Mouse (Mus musculus) liver, adult 2 months (tissue): ENCODE measurements at regions not wholly inside any gene's neighbourhood (a gene's known extent, or its start where the extent isn't known, plus 50 kb on each side); places are given as distances from the start of the nearest gene placed in this dataset.

Experiments used
- DNase-seq: peaks from one replicate; pipeline ENCODE4 v3.0.0-alpha.2; 2011; ENCODE audit warnings: low read depth, low spot score; ENCODE audit errors: extremely low read depth
- H3K27ac ChIP-seq: fragments of 200-500 bp; replicated peaks from 2 replicates; pipeline ENCODE4 v1.5.1; 2012; ENCODE audit warnings: low read depth, mild to moderate bottlenecking, control low read depth, inconsistent platforms, low read length; ENCODE audit not compliant: insufficient read depth
- H3K27me3 ChIP-seq: fragments of 200-500 bp; 2 replicates; pipeline ENCODE4 v1.6.1; 2012; ENCODE audit warnings: mild to moderate bottlenecking, moderate library complexity, low read length, inconsistent platforms; ENCODE audit not compliant: control insufficient read depth, insufficient read depth
- H3K36me3 ChIP-seq: fragments of 200-500 bp; 2 replicates; pipeline ENCODE4 v1.6.1; 2012; ENCODE audit warnings: low read length, inconsistent platforms; ENCODE audit not compliant: control insufficient read depth, insufficient read depth
- H3K4me1 ChIP-seq: fragments of 200-500 bp; 2 replicates; pipeline ENCODE4 v1.6.1; 2011; ENCODE audit warnings: low read length; ENCODE audit not compliant: control insufficient read depth, insufficient read depth
- H3K4me3 ChIP-seq: fragments of 200-500 bp; 2 replicates; pipeline ENCODE4 v1.5.1; 2011; ENCODE audit warnings: low read depth, mild to moderate bottlenecking, control low read depth, low read length, moderate library complexity; ENCODE audit not compliant: insufficient read depth
- H3K79me2 ChIP-seq: fragments of 200-500 bp; 2 replicates; pipeline ENCODE4 v1.6.1; 2012; ENCODE audit warnings: inconsistent platforms, mild to moderate bottlenecking, low read length, moderate library complexity; ENCODE audit not compliant: control insufficient read depth, insufficient read depth
- H3K9ac ChIP-seq: fragments of 200-500 bp; 2 replicates; pipeline ENCODE4 v1.6.1; 2012; ENCODE audit warnings: low read depth, mild to moderate bottlenecking, control low read depth, inconsistent platforms, low read length
- CTCF ChIP-seq: fragments of 200-500 bp; IDR thresholded peaks from 2 replicates; pipeline ENCODE4 v1.5.1; 2011; ENCODE audit warnings: low read depth, low read length, control low read depth
- POLR2A ChIP-seq: fragments of 200-500 bp; IDR thresholded peaks from 2 replicates; pipeline ENCODE4 v1.6.1; 2011; ENCODE audit warnings: low read length, control low read depth; ENCODE audit not compliant: insufficient read depth; ENCODE audit errors: extremely low read depth
- WGBS: fragments of 180-500 bp; shearing (Covaris S2); methylation state at CpG from one replicate; pipeline ENCODE4 v1.1.7; 2018; 5-methylcytosine and 5-hydroxymethylcytosine counted together

DNA sequence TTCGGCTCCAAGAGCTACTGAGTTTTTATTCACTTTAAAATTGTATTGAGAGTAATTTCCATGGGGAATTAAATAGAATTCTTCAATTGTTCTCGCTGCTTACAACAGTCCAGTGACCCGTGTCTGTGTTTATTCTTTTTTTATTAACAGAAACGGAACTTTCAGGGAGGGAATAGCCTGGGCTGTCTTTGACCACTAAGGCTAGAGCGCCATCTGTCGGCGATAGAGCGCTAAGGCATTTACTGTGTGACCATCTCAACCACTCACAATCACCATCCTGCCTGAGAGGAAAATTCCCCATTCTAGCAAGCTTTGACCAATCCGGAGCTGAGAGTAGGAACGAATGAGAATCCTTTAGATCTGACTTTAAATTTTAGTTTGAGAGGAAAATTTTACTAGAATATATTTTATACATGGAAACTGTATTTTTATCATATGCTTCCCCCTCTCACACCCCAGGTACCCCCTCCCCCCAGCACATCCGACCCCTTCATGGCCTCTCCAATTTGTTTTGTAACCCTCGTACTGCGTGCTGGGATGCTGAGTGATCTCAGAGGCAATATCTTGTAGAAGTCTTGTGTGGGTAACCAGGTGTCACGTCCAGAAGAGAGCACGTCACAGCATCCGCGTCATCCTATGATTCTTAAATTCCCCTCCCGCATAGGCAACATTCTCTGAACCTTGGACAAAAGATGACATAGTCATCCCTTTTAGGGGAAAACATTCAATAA is 139.9 kb downstream of the Csl start:
- no peaks in the 10 kb centered on the region for H3K36me3 ChIP-seq
- no peaks in the 10 kb centered on the region for H3K27me3 ChIP-seq
- peak; percentile 57 for DNase-seq
- no peaks in the 10 kb centered on the region for H3K79me2 ChIP-seq
- 49% methylated on average over 18 of the region's 18 CpGs for WGBS
- H3K4me3 ChIP-seq = no peak overlapping the region; the same call in 1 of the 2 replicates
- H3K9ac ChIP-seq = no peak overlapping the region
- TF ChIP-seq CTCF (peak; percentile 75; the same call in 1 of the 2 replicates), POLR2A (no peak)
- H3K27ac ChIP-seq = no peak overlapping the region
- H3K4me1 ChIP-seq = no peaks in the 10 kb centered on the region

DNA sequence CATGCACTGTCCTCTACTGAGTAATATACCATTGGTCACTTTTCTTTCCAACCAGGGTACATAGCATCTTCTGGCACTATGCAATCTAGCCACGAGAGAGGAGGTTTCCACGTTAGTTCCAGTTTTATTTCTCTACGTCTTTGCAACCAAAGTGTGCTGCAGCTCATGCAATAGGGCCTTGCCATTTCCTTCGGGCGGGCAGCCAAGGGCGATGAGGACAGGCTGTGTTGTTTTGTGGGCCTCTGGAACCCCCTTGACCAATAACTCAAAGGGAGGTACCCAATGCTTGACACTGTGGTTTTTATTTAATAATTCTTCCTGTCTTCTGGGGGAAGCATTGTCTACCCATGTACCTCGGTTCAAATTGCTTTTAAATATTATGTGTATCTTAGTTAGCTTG is 139.0 kb downstream of the Csl start:
- no peaks in the 10 kb centered on the region for H3K4me1 ChIP-seq
- H3K9ac ChIP-seq = no peak overlapping the region
- no peak for TF ChIP-seq CTCF
- TF ChIP-seq POLR2A = no peak
- H3K4me3 ChIP-seq = no peak overlapping the region
- H3K36me3 ChIP-seq = no peaks in the 10 kb centered on the region
- H3K79me2 ChIP-seq = no peaks in the 10 kb centered on the region
- no peak for DNase-seq
- H3K27ac ChIP-seq = no peak overlapping the region
- no peaks in the 10 kb centered on the region for H3K27me3 ChIP-seq
- 82% methylated on average over 7 of the region's 7 CpGs for WGBS

DNA sequence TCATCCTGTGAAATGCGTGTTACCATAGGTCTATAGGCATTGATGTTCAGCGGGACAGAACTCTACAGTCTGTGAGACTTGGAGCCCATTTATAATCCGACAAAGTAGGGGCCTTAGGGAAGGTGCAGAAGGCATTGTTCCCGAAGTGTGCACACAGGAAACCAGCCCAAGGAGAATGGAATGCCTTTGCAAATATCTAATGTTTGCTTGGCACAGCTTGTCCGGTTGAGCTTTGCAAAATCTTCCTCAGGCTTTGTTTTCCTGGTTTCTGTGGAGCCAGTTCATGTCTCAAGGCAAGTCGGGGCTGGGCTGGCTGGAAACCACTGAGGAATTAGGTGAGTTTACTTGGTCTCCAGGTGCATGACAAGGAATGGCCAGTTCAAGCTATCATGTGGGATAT is 132.1 kb downstream of the Csl start:
- Histone ChIP-seq H3K4me3 (no peak overlapping the region), H3K9ac (no peak overlapping the region), H3K27me3 (no peaks in the 10 kb centered on the region; the same call in 1 of the 2 replicates), H3K79me2 (no peaks in the 10 kb centered on the region), H3K36me3 (no peaks in the 10 kb centered on the region), H3K4me1 (no peaks in the 10 kb centered on the region), H3K27ac (no peak overlapping the region)
- 60% methylated on average over 6 of the region's 6 CpGs for WGBS
- no peak for TF ChIP-seq POLR2A
- no peak for TF ChIP-seq CTCF
- no peak for DNase-seq

DNA sequence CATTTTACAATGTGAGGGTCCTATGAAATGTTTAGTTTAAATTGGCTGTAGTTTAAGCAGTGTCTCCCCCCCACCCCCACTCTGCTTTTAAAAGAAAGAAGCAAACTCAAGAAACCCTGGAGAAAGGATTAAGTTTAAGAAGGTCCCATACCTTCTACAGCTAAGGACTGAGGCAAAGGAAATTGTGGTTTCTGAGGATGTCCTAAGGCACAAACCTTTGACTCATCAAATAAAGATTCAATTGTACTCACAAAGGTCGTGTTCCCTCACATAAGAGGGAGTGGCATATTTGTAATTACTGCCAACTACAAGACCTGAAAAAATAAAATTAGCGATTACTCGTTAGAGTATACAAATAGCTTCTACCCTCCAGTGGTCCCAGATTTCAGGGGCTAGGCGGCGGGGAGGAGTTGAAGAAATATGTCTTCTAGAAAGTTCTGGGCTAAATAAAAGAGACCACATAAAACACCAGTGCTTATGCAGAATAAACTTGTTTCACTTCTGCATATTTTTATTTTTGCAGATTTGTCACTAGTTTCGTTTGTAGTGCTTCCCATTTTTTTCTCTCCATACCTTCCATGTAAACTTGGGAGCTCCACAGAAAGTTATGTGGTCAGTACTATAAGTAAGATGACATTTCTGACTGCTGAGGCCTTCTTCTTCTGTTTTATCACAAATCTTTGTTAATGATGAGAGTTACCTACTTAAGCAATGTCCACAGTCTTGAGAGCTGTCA is 127.0 kb downstream of the Csl start:
- no peak for TF ChIP-seq POLR2A
- TF ChIP-seq CTCF = no peak
- Histone ChIP-seq H3K4me3 (no peak overlapping the region), H3K9ac (no peak overlapping the region), H3K27ac (no peak overlapping the region), H3K79me2 (no peaks in the 10 kb centered on the region), H3K4me1 (no peaks in the 10 kb centered on the region), H3K27me3 (no peaks in the 10 kb centered on the region; the same call in 1 of the 2 replicates), H3K36me3 (no peaks in the 10 kb centered on the region)
- WGBS = 81% methylated on average over 6 of the region's 6 CpGs
- DNase-seq = peak; percentile 17

DNA sequence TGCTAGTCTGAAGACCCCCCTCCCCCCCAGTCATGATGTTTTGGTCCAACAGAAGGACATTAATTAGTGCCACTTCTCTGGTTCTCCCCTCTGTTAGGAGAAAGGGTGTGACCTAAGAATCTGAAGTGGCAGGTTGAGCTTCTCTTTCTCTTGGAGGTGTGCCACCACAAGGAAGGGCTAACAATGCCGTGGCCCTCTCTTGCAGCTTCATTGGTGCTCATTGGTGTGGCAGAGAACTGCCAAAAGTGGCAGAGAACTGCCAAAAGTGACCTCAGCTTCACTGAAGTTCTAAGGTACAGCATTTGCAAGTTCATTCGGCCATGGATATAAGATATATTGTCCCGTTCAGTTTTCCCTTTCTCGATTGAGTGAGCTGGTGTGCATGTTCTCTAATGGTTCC is 123.7 kb downstream of the Csl start:
- no peak for DNase-seq
- no peak overlapping the region for H3K9ac ChIP-seq
- TF ChIP-seq CTCF (no peak), POLR2A (no peak)
- no peak overlapping the region for H3K4me3 ChIP-seq
- H3K79me2 ChIP-seq = no peaks in the 10 kb centered on the region
- WGBS = 90% methylated on average over 4 of the region's 4 CpGs
- H3K27ac ChIP-seq = no peak overlapping the region
- no peaks in the 10 kb centered on the region for H3K27me3 ChIP-seq
- no peaks in the 10 kb centered on the region for H3K4me1 ChIP-seq
- H3K36me3 ChIP-seq = no peaks in the 10 kb centered on the region

DNA sequence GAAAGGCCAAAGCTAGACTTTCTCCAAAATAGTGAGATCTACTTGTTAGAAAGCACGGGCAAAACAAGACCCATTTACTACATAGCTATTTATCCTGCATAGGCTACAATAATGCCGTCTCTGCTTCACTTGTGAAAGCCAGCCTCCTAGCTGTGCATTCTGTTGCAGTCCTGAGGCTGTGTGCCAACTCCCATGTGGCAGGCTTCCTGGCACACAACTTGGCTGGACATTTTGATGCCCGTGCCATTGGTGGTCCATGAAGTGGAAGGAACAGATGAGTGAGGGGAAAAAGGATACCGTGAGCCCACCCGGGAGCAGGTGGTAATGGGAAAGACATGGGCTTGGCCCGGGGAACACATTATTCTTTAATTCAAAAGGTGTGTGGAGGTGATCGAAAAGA is 120.4 kb downstream of the Csl start:
- no peaks in the 10 kb centered on the region for H3K4me1 ChIP-seq
- WGBS = 89% methylated on average over 7 of the region's 7 CpGs
- H3K79me2 ChIP-seq = no peaks in the 10 kb centered on the region

More for the DNA sequence above, 120.4 kb downstream of the Csl start:
- DNase-seq = no peak
- Histone ChIP-seq H3K36me3 (no peaks in the 10 kb centered on the region), H3K27me3 (no peaks in the 10 kb centered on the region), H3K4me3 (no peak overlapping the region), H3K9ac (no peak overlapping the region), H3K27ac (no peak overlapping the region)
- TF ChIP-seq POLR2A (no peak), CTCF (no peak)
